ENCODE assay signal across 13 mouse cellular contexts in genomic region chr11:106666470-106667107, GRCm38 (mm10). TPM values are rescaled to one million over a fixed set of nuclear protein-coding genes. Genes with fewer than 3 reads are reported as not detected.
DNase-seq lines count a peak whose midpoint lies in the region; ATAC-seq and TF ChIP-seq lines count a peak whose summit lies in the region.
"Had no signal": no experiment of that assay in that cellular context is flagged by ENCODE, and none has a peak within 500 bp of the region (broad histone marks: within the 10 kb centered on the region; RNA-seq: fewer than 3 reads in every experiment).

No protein-coding gene starts in this region.

- WGBS in hindbrain, embryonic 10.5 days = 87% methylated on average over 14 of the region's 14 CpGs
- WGBS in hindbrain, embryonic 16.5 days = 86% methylated on average over 14 of the region's 14 CpGs
- WGBS in spleen, adult 2 months = 78% methylated on average over 14 of the region's 14 CpGs

- no peaks in the 10 kb centered on the region for H3K9me3 ChIP-seq in hindbrain, embryonic 10.5 days
- H3K9me3 ChIP-seq in hindbrain, embryonic 16.5 days (ENCODE audit: control insufficient read depth, low read length) = no peaks in the 10 kb centered on the region
- H3K9me3 ChIP-seq: heart, embryonic 12.5 days; midbrain, embryonic 12.5 days had no signal

- peak overlapping the region; percentile 3; the same call in 1 of the 2 replicates for H3K27ac ChIP-seq in hindbrain, embryonic 10.5 days
- H3K27ac ChIP-seq in hindbrain, embryonic 16.5 days (ENCODE audit: low read depth, low read length) = no peak overlapping the region
- peak overlapping the region; percentile 92 for H3K27ac ChIP-seq in spleen, adult 2 months (ENCODE audit: insufficient read depth, low read length)
- H3K27ac ChIP-seq: midbrain, embryonic 12.5 days had no signal

- H3K4me2 ChIP-seq in hindbrain, embryonic 16.5 days (ENCODE audit: low read length) = no peak overlapping the region
- H3K4me2 ChIP-seq: heart, embryonic 12.5 days; midbrain, embryonic 12.5 days had no signal

- H3K9ac ChIP-seq in hindbrain, embryonic 16.5 days (ENCODE audit: low read depth, low read length) = no peak overlapping the region
- H3K9ac ChIP-seq: heart, embryonic 12.5 days; midbrain, embryonic 12.5 days had no signal

- H3K4me1 ChIP-seq in hindbrain, embryonic 10.5 days (replicated peaks) = peaks cover 50% of the 10 kb centered on the region
- no peaks in the 10 kb centered on the region; the same call in 1 of the 2 replicates for H3K4me1 ChIP-seq in hindbrain, embryonic 16.5 days (ENCODE audit: control insufficient read depth, insufficient read depth, low read depth, low read length)
- peaks cover 53% of the 10 kb centered on the region for H3K4me1 ChIP-seq in spleen, adult 2 months (ENCODE audit: control insufficient read depth, insufficient read depth, insufficient read length)

- in situ Hi-C loops in Patski (cut with MboI; ENCODE audit: low pct_unique_long_range_greater_than_20kb) = loop anchor here (25.0 kb wide), 1 partner anchor 296 kb away; no protein-coding TSS in a partner anchor

- POLR2A ChIA-PET in Patski (lab: Charles Lee) = interaction anchor here (0.6 kb wide), 1 partner anchor 16 kb away, joined by 3 read pairs; no protein-coding TSS in a partner anchor

- ATAC-seq in hindbrain, embryonic 16.5 days = no peak
- peak; percentile 70 for ATAC-seq in Patski

- CTCF ChIA-PET in Patski (lab: Charles Lee) = interaction anchor here (0.6 to 0.7 kb wide), 2 partner anchors 11 to 56 kb away, joined by 3 read pairs; no protein-coding TSS in a partner anchor

- TF ChIP-seq POLR2A in spleen, adult 2 months (IDR thresholded peaks at IDR 0.05; ENCODE audit: low read depth, low read length) = no peak

- DNase-seq in hindbrain, embryonic 10.5 days (ENCODE audit: low spot score) = no peak
- no peak for DNase-seq in spleen, adult 2 months (ENCODE audit: low read depth in 1 of 2, low spot score in 2 of 2)
- no peak for DNase-seq in spleen, postnatal 14 days (ENCODE audit: low spot score in 2 of 2)
- DNase-seq in Patski (ENCODE audit: low read depth, low spot score) = peak; percentile 60
- no peak for DNase-seq in frontal cortex, postnatal 25 days (ENCODE audit: low spot score in 2 of 2)
- no peak for DNase-seq in adrenal gland, postnatal 25 days
- DNase-seq: cerebellum, adult 9-11 months; gastrocnemius, postnatal 36 days; kidney, postnatal 14 days; right cerebral cortex, postnatal 4 days had no signal

- no peak for TF ChIP-seq CTCF in spleen, adult 2 months (IDR thresholded peaks at IDR 0.05; ENCODE audit: extremely low read depth, insufficient read depth, insufficient read length, insufficient replicate concordance)
- TF ChIP-seq CTCF in Patski (IDR thresholded peaks at IDR 0.05) = no peak

- H3K36me3 ChIP-seq in hindbrain, embryonic 10.5 days = no peaks in the 10 kb centered on the region
- no peaks in the 10 kb centered on the region for H3K36me3 ChIP-seq in hindbrain, embryonic 16.5 days (ENCODE audit: control insufficient read depth, insufficient read depth, low read length)
- H3K36me3 ChIP-seq in spleen, adult 2 months (ENCODE audit: control insufficient read depth, insufficient read depth, low read length) = peaks cover 18% of the 10 kb centered on the region
- H3K36me3 ChIP-seq: heart, embryonic 12.5 days; midbrain, embryonic 12.5 days had no signal

- H3K27me3 ChIP-seq in hindbrain, embryonic 10.5 days (ENCODE audit: insufficient read depth, poor library complexity, severe bottlenecking) = no peaks in the 10 kb centered on the region
- H3K27me3 ChIP-seq in hindbrain, embryonic 16.5 days (replicated peaks; ENCODE audit: control insufficient read depth, insufficient read depth, low read length) = no peaks in the 10 kb centered on the region
- no peaks in the 10 kb centered on the region for H3K27me3 ChIP-seq in spleen, adult 2 months (ENCODE audit: control insufficient read depth, insufficient read depth, low read length)
- H3K27me3 ChIP-seq in Patski = no peaks in the 10 kb centered on the region
- H3K27me3 ChIP-seq: heart, embryonic 12.5 days; midbrain, embryonic 12.5 days had no signal

- H3K4me3 ChIP-seq in hindbrain, embryonic 10.5 days = no peak overlapping the region
- no peak overlapping the region for H3K4me3 ChIP-seq in hindbrain, embryonic 16.5 days (ENCODE audit: low read length)
- H3K4me3 ChIP-seq in spleen, adult 2 months (ENCODE audit: extremely low read depth, insufficient read depth, insufficient read length) = no peak overlapping the region
- H3K4me3 ChIP-seq: heart, embryonic 12.5 days; midbrain, embryonic 12.5 days had no signal

RNA-seq across cellular contexts. Expression of gene Tex2, which starts 53.4 kb away (rescaled TPM):
- 6.9 and 7.9 TPM in 2 replicates for polyA plus RNA-seq in hindbrain, embryonic 10.5 days (2016; fragmentation: Nextera tagmentation; extraction: Ambion mirVana)
- polyA plus RNA-seq in hindbrain, embryonic 16.5 days (2015; fragmentation: Nextera tagmentation; extraction: Ambion mirVana) = 29.5 and 38.4 TPM in 2 replicates
- 5.8 and 6.6 TPM in 2 replicates for polyA plus RNA-seq in spleen, adult 2 months (2012; rRNA removed)
- polyA plus RNA-seq in Patski (2021) = 16.0 TPM
- 45.0 and 45.5 TPM in 2 replicates for total RNA-seq in adrenal gland, postnatal 25 days (2021)
